Mouse (Mus musculus): Measurements from ENCODE around the gene Timm44. TPM values are rescaled to one million over a fixed set of nuclear protein-coding genes. Genes with fewer than 3 reads are reported as not detected.
"Not testable (repeated sequence)": the region's sequence is repeated elsewhere in the genome, so short reads cannot be mapped to it uniquely, and the experiment has no call there.

Timm44 gene
- total RNA-seq, 4 experiments from 2014 or later: 89.7 to 126 (median 102) TPM

DNA sequence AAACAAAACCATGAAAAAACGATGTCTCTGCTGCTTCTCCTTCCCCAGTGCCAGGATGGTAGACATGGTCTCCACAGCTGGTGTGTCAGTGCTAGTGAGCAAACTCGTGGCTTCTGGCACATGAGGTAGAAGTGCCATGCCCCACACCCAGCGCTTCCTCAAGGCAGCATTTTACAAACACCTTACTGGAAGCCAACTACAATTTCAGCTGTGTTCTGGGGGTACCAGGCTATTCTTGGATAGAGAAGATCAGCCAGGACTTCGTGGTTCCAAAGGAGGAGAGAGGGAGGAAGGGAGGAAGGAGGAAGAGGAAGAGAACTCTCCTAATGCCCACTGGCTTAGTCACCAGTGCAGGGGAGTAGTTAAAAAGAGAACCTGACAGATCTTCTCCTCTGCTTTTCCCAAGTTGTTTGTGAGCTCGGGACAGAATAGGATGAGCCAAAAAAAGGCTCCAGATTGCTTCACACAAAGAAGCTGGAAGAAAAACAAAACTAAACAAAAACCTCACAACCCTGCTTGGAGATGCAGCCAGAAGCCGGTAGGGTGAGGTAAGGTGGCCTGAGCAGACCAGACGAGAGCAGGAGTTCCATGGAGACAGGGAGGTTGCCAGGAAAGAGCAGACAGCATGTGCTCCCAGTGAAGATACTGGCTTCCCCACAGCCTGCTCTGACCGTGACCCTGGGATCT lies 12.5 kb downstream of the Timm44 start:
- no peak for DNase-seq

DNA sequence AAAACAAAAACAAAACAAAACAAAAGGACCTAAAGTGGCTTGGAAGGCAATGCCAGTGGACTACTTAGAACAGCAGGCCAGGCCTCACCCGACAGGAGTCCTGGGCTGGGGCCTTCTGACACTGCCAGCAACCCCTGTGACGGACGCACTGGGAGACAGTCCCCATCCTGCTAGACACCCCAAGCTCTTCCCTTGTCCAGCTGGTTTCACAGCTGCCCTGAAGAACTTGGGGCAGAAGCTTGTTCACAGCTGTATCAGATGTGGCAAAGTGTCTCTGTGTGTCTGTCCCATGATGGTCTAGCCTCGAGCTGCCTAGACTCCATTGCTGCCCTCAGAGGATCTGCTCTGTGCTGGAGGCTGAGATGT lies 15.9 kb downstream of the Timm44 start:
- DNase-seq: no peak

DNA sequence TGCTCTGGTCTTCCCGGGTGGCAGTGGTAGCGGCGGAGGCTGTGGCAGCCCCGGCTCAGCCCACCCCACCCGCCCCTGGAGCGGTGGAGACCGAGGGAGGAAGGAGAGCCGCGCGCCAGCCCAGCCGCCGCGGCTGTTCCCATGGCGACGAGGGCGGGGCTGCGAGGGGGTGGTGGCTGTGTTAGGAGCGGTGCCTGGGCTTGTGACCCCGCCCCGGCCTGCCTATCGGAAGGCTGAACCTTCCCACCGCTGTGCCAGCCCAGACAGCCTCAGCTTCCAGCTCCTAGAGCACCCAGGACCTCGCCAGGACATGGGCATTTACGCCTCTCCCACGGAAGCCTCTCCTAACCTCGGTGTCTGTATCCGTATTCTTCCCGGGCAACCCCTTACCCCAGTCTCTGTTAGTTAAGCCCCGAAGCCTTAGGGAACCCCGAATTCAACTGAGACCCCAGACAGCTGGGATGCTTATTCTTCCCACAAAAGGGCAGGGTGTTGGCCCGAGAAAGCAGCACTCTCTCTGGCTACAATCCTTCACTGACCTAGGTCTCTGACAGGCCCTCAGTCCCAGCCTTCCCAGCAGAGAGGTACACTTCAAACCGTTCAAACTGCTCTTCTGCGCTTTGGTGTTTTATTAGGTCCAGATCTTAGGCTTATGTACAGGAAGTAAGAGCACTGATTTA lies 16.4 kb downstream of the Timm44 start, which contains the start of gene Ctxn1:
Gene Ctxn1 (minus strand): TSS at position 150 of the 680 bp plus-strand sequence.
- peak; percentile 92 for DNase-seq

DNA sequence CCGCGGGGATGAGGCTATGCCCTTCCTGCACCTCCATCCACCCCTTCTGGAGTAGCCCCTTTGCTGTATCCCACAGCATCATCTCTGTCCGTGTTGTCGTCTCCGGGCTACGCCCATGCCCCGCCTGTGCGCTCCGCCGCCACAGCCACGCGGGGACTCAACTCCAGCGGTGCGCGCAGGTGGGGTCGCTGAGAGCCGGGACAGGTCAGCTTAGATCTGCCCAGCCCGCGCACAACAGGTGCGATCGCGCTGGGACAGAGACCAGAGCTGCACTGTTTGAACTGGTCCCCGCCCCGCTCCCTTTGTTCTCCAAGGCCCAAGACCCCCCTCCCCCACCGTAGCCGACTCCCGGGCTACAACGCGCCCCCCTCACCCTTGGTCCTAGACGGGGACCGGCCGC lies 17.0 kb downstream of the Timm44 start:
- no peak for DNase-seq

DNA sequence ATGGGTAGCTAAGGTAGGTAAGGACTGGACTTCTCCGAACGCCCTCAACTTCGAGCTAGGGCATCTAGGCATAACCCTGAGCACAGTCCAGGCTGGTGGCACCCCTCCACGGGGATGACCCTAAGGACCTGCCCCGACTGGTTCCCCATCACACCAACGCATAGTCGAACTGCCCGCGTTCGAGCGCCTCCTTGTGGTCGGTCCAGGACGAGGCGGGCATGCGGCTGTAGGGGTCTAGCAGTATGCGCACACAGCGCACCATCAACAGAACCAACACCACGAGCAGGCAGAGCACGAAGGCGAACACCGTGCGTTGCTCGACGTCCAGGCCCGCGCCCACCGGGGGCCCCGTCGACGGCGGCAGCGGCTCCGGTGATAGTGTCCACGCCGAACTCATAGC lies 17.5 kb downstream of the Timm44 start:
- no peak for DNase-seq

DNA sequence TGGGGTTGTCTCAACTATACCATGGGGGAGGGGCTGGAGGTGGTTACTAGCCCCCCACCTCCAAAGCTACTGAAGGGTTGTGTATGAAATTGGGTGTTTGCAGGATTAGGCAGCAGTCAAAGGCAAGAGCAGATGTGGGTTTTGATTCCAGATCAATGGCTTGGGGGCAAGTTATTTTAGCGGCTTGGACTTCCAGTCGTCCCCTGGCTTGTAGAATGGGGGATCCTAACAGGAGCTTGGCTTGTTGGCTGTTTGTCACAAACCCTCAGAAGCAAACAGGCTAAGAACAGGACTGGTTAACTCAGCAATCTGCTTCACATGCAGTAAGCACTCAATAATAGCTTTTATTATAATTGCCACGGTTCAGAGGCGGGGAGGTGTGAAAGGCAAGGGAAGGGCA lies 18.4 kb downstream of the Timm44 start:
- no peak for DNase-seq

DNA sequence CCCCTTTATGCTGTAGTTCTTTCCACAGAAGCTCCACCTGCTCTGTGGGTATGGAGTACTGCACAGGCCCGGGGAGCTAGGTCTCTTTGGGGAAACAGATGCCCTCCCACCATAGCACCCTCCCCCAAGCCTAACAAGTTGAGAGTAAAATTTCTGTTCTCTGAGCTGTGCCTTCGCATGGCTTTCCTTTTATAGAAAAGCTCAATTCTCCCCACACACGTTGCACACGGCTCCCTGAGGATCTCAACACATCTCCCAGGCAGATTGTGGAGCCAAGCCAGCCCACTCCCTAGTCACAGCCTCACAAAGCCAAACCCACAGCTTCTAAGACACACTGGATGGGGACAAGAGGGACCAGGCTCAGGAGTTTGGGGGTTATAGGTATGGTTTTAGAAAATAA lies 18.8 kb downstream of the Timm44 start:
- DNase-seq: no peak

DNA sequence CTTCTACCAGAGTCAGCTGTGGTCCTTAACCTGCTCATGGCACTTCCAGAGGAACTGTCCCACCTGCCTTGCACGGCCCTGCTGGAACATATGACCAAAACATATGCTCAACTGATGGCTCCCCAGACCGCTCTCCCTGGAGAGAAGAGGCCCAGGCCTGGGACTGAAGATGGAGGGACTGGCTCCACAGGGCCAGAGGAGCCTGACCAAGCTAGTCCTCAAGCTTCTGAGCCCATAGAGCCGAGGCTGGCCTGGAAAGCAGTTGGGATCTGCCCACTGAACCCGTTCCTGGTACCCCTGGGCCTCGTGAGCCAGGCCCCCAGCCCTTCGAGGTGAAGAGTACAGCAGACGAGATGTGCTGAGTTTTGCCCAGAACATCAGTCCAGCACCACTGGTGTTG lies 20.2 kb downstream of the Timm44 start:
- DNase-seq: not testable (repeated sequence)

DNA sequence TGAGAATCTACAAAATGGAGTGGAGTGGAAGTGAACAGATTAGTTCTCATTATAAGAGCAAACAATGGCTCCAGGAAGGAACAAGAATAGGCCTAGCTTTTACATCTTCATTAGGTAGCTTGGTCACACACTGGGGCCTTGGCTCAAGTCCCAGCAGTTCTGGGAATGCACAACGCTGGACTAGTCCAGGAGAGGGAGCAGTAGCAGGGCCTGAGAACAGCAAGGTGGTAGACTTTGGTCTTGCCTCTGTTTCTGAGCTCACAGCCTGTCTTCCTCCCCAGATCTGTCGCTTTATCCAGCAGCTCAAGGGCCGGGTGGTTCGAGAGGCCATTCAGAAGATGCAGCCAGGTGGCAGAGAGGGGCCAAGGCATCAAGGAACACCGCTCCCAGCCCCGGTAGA lies 21.7 kb downstream of the Timm44 start:
- DNase-seq: no peak

DNA sequence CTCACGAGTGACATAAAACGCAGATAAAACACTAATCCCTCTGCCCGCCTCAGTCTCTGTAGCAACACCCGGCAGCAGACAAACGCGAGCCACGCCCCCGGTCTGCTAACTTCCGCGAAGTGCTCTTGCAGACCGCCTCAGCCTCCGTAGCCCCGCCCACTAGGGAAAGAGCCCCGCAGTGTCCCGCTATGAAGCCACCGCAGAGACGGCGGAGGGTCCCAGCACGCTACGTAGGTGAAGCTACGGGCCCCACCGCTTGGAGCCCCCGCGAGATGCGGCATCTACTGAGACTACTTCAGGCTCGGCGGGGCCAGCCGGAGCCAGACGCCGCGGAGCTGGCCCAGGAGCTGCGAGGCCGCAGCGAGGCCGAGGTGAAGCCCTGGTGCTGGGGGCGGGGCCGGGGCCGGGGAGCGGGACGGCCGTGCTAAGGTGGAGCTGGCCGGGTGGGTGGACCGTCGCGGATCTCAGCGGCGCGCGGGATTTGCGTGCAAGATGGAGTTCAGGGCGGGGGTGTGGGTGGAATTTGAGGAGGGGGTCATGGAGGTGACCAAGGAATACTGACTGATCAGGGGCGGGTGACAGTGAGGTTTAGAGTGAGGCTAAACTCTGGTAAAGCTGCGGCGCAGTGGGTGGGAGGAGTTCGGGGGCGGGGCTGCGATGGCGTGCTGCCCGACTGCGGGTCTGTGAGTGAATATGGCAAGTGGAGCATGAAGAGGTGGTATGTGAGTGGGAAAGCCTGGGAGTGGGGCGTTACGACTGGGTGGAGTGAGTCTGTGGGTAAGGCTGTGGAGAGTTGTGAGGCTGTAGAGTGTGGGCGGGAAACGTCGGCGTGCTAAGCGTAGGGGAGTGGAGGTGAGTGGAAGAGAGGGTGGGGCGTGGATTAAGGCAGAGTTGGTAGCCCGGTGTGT lies 22.5 kb downstream of the Timm44 start, which contains the start of gene Snapc2:
Gene Snapc2 (plus strand): TSS at position 147 of the 908 bp plus-strand sequence.
- DNase-seq: peak; percentile 93

DNA sequence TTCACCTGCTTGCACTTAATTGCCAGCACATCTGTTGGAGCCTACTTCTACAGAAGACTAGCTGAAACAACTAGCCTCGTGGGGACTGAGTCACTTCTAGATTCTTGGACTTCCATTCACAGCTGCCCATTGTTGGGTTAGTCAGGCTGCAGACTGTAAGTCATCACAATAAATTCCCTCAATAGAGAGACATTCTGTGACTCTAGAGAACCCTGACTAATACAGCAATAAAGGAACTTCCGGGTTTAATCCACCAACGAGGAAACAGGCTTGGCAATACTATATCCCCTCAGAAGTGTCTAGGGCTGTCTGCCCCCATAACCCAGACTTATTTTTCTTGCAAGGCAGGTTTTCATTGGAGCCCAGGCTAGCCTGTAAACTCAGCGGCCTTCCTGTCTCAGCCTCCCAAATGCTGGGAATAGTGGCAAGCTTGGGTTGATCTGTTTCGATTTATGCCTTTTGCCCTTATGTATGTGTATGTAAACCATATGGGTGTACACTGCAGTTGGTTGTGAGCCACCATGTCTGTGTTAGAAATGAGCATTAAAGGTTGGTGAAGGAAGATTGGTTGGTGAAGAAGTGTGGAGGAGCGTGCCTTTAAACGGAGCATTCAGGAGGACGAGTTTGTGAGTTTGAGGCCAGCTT lies 23.5 kb downstream of the Timm44 start:
- DNase-seq: no peak

DNA sequence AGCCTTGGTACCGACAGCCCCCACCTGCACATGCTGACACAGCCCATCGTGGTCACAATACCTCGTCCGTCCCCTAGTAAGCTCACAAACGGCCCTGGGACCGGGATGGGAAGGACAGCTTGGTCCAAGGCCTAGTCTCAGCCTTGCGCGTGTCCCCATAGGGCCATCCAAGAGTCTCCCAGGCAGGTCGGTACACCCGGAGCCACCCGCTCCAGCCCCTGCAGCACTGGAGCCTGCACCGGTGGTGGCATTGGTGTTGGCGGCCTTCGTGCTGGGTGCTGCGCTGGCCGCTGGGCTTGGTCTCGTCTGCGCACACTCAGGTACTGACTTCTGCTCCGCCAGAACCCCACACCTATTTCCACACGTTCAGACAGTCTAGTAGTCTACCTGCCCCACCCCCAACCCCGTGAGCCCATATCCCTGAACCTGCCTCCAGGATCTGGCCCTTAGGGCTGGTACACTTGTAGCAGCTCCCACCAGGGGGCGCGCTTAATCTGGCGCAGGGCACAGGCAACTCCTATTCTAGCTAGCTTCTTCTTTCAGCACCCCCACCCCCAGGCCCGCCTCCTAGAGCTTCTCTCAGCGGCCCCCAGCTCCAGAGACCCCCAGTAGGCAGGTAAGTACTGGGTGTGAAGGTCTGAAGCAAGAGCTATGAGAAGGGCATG lies 25.3 kb downstream of the Timm44 start:
- DNase-seq: peak; percentile 76

DNA sequence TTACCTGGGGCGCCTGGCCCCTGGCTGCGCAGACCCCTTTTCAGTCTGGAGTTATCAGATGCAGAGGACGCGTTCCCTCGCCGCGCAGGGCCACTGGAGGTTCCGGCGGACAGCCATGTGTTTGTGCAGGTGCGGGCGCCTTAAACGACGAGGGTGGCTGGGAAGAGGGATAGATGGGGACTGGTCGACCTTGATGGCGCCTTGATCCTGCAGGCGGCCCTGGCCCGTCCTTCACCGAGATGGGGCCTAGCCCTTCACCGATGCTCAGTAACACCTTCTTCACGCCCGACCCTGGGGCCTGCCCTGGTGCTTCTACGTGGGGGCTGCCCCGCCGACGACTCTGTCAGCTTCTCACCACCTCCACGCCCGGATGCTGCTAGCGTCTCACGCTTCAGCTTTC lies 26.5 kb downstream of the Timm44 start:
- no peak for DNase-seq

DNA sequence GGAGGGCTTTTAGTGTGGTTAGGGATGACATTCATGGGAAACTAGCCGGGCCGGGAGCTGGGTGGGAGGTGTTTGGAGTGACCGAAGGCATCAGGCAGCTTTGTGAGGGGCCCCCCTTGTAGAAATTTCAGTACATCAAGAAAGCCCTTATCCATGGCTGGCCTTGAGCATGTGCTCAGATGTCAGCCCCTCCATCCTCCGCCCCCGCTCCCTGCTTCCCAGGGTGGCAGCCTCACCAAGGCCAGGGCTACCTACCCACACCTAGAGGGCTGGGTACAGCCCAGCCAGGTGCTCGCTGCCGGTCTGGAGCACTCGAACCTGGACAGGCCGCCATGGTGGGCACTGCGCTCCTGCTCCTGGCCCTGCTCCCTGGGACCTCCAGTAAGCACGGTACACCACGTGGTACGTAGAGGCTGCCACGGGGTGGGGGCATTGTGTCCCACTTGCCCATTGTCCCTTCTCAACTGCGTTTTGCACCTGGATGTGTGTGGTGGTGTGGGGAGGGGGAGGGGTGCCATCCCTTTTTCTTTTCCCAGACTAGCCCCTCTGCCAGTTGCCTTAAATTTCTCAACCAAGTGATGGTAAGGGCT lies 27.7 kb downstream of the Timm44 start, which contains the start of gene Tgfbr3l:
Gene Tgfbr3l (plus strand): TSS at position 264 of the 590 bp plus-strand sequence.
- no peak for DNase-seq

DNA sequence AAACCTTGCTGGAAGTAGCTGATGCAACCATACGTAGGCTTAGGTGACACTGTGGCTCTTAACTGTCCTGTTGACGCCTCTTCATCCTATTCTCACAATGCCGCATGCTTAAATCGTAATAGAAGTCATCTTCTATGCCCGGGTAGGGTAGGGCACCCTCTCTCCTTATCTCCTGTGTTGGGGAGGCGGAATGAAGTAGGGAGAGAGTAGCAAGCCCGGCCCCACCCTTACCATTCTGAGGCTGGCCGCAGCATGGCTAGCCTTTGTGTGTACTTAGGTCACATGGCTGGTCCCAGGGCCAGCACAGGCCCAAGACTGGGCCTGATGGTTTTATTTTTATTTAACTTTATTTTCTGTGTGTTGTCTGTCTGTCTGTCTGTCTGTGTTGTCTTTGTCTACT lies 28.5 kb downstream of the Timm44 start:
- DNase-seq: no peak

DNA sequence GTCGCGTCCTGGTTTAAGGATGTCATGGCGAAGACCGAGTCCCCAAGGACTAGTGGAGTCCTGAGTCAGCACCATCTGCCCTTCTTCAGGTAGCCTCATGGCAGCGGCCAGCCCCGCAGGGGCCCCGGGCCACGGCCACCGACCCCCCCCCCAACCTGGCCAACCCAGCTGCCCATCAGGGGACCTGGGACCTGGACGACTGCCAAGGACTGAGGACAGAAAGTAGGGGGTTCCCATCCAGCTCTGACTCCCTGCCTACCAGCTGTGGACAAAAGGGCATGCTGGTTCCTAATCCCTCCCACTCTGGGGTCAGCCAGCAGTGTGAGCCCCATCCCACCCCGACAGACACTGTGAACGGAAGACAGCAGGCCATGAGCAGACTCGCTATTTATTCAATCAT lies 30.0 kb downstream of the Timm44 start:
- no peak for DNase-seq

DNA sequence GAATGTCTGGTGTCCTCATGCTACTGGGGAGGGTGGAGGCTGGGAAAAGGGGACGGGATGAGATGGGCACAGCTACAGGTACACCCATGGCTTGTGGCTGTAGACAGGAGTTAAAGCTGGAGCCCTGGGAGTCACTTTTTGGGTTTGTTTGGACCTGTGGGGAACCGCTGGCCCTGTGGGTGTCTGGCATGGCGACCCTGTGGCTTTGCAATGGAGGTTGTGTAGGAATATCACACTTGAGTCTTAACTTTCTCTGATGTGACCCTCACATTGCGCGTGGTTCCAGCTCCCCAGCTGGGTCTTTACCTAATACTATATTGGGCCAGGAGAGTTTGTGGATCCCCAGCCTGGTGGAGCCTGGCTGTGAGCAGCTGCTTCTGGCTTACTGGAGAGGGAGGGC lies 30.7 kb downstream of the Timm44 start:
- DNase-seq: no peak

DNA sequence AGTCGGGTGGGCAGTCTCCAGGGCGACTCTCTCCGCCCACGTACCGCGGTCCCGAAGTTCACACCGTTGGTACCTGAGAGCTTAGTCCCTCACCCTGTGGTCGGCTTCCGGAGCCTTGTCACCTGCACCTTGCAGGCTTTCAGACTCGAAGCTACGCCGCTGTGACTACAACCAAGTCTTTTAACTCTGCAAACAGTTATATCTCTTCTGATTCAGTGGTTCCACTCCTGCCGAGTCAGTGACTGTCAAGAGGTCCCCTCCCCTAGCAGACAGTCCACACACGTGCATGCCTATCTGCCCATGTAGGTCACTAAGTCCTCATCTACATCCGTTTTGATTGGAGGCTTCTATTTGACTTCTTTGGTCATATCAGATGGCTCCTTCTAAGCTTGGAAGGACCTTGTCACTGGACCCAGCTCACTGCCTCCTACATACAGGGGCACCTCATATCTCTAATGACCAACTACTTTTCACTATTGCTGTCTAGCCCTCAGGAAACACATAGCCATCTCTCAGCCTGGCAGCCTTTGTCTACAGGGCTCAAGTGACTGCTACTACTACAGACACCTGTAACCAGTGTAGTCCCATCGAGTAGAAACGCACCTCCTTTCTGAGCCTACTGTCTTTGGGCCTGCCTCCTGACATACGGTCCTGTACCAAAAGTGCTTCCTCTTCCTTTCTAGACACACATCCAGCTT lies 36.4 kb downstream of the Timm44 start:
- DNase-seq: no peak

DNA sequence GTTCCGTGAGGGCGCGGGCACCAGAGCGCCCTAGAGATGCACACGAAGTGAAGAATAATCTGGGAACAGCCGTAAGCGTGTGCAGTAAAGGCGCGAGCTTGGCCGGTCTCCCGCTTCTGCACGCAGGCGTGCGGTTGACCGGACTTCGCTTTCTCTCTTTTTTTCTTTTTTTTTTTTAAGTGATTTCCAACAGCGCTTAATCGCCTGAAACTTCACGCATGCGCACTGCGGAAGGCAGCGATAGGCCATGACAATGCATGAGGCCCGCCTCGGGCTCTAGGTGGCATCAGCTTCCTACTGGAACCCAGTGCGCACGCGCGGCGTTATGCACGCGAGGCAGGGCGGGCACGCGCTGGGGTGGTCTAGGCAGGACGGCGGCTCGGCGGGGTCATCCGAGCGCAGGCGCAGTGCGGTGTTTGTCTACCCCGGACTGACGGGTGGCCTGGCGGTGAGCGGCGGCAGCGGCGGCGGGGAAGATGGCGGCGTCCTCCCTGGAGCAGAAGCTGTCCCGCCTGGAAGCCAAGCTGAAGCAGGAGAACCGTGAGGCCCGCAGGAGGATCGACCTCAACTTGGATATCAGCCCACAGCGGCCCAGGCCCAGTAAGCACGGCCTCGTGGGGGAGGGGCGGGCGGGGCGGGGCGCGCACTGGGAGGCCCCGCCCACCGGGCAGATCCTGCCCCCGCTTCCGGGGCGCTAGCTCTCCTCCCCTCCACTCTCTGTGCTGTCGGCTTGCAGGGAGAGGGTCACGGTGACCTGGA lies 37.1 kb downstream of the Timm44 start, which contains the start of the genes Map2k7 and Gm49320:
Gene Map2k7 (plus strand): TSS at position 307 of the 759 bp plus-strand sequence.
Gene Gm49320 (plus strand): TSS at position 432 of the 759 bp plus-strand sequence.
- DNase-seq: peak; percentile 100
